Mouse (Mus musculus) brain, adult 2 months (tissue): ENCODE results near the gene Rps15.

Experiments
- DNase-seq: peaks from one replicate; pipeline ENCODE4 v3.0.0; 2011; ENCODE audit warnings: low read depth, low spot score

Rps15 gene

DNA sequence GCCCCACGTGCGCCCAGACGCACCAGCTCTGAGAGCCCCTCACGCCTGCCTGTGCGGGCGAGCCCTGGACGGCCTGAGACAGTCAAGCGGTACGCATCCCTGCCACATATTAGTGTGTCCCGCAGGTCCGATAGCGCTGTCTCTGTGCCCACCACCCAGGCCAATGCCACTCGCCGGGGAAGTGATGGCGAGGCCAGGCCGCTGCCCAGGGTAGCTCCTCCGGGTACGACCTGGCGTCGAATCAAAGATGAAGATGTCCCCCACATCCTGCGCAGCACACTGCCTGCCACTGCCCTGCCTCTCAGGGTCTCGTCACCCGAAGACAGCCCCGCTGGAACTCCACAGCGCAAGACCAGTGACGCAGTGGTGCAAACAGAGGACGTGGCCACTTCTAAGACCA, 23.1 kb downstream of the Rps15 start:
- DNase-seq, result no peak

DNA sequence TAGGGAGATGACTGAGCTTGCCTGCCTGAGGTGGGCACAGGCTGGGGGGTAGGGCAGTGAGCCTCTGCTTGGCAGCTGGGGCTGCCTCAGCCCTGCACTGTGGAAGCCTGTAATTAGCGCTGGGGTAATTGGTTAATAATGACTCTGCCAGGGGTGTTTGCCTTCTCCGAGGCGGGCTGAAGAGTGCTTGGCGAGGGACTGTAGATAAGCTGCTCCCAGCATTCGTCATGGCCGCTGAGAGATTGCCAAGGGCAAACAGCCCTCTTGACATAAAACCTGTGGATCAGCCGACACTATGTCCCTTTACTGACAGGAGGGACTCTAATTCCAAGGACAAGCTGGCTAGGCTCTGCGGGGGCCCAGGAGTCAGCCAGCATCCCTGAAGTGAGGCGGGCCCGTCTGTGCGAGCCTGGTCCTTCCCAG, 24.1 kb downstream of the Rps15 start:
- peak; percentile 78 for DNase-seq

DNA sequence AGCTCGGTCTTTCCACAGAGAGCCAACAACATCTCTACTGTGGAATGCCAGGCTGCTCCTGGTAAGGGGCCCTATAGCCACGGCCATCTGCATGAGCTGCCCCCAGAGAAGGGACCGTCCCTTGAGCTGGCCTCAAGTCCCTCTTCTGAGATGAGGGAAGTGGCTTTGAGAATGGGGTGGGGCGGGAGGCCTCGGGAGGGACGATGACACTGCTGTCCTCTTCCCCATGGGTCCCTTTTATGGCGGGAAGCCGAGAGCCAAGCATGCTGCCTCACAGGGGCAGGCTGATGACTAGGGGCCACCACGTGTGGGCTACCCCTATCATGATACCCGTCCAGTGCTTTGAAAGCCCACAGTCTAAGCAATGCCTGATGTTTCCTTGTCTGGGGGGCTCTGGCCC, 24.8 kb downstream of the Rps15 start:
- DNase-seq, result no peak

DNA sequence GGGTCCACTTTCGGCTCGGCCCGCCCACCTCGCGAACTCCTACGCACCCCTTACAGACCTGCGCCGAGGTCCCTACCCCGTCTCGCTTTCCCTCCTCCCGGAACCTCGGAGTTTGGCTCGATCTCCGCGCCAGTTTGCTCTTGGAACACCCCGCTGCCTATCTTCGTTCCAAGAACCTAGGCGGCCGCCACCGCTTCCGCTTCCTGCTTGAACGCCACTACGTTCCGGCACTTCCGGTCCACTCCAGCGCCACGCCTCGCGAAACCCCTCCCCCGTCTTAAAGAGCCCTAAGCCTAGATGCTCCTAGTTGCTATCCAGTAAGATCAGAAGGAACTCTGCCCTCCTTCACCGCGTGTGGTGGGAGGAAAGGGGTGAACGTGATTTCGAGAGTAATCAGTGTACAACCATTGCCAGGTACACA, 28.1 kb downstream of the Rps15 start, which contains the start of gene 2310011J03Rik:
2310011J03Rik (minus strand) TSS at position 198 of the 421 bp plus-strand sequence.
- peak; percentile 97 for DNase-seq

DNA sequence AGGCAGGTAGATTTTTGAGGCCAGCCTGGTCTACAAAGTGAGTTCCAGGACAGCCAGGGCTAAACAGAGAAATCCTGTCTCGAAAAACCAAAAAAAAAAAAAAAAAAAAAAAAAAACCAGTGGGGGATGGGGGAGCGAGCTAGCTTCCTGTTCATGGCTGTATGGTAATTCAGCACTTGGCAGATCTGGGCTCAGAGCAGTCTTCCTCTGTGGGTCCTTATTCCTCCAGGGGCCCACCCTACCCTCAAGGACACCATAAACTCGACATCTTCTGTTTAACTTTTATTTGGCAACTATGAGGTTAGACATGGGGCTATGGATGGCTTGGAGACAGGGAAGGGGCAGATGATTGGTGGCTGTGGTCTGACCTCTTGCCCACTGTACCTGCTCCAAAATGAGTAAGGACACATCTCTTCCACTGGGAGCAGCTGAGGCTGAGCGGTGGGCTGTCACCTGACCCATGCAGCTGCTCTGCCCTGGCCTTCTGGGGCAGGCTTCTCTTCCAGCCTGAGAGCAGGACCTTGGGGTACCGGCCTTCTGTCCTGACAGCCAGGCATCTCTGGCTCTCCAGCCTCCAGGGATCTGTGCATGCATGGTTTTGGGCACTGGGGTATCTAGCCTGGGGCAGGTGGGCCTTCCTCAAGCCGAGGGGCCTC, 28.9 kb downstream of the Rps15 start:
- no peak for DNase-seq

DNA sequence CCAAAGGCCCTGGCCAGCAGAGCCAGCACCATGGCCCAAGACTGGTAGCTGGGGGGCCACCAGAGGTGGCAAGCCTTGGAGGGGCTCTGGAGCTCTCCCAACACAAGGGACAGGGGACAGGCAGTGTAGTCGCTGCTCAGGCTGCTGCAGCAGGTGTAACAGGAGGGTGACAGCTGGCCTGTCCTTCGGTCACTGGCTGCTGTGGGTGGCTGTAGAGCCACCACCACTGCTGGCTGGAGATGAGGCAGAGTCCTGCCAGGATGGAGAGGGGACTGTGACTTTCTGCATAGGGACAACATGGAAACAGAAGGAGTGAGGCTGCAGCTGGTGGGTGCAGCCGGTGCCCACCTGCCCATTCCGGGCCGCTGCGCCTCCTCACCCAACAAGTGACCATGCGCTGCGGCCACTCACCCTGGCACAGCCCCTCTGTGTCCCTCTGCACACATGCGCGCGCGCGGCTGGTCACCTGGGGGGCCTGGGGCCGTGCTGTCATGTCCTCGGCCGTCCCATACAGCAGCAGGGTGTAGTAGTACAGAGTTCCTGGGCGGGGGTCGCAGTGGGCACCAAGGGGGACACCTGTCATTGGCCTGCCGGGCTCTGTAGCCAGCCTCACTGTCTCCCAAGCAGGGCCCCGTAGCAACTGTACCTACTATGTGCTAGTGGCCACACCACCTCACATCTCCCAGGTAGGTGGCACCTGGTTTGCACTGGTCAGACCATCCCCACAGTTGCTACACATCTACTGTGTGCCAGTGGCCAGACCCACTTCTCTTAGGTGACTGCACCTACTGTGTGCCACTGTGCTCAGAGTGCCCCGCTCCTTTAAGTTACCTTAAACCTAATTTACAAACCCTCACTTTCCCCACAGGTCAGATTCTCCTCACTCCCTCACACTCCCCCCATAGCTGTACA, 29.7 kb downstream of the Rps15 start:
- DNase-seq, result no peak

DNA sequence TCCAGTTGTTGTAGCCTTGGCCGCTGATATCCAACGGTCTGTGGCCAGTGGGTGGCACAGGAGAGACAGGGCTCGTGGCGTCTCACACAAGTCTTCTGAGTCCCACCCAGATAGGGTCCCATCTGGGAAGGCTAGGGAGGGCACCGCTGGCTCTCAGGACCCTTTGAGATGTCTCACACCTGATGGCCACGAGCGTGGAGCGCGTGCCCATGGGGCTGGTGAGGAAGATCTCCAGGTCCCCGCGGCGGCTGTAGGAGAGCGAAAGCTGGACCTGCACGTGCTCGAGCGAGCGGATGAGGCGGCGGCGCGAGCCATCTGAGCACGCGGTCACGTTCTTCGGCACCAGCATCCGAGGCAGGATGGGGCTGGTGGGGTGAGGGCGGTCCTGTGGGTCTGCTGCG, 30.6 kb downstream of the Rps15 start:
- peak; percentile 40 for DNase-seq

DNA sequence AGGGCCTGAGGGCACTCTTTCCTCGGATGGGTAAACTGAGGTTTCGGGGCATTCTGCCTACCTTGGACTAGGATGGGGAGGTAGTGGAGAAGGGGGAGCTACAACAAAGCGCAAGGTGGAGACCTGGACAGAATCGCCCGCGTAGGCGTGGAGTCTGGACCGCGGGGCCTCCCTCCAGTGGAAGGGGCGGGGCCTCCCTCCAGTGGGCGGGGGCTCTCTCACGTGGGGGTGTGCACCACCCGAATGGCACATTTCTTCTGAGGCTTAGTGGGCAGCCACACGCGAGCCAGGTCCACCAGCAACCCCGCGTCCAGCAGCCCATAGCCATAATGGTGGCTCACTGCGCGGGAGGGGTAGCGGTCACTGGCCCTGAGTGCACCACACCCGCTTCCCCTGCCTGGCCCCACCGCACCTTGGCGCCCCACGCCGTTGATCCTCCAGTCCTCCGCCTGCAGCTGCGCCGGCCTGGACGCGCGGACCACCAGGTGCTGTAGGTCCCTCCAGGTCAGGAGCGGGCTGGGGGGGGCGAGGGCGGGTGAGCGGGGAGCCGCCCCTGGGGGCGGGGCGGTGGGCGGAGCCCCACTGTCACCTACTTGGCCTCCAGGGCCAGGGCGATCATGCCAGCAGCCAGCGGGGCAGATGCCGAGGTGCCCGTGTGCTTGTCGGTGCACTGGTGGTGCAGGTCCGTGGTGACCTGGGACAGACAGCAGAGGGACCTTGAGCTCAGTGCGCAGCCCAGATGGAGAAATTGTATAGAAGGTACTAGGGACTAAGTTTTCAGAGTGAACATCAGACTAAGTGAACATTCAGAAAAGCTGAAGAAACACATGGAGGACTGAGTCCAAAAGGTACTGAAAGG, 31.2 kb downstream of the Rps15 start:
- DNase-seq, result peak; percentile 74

DNA sequence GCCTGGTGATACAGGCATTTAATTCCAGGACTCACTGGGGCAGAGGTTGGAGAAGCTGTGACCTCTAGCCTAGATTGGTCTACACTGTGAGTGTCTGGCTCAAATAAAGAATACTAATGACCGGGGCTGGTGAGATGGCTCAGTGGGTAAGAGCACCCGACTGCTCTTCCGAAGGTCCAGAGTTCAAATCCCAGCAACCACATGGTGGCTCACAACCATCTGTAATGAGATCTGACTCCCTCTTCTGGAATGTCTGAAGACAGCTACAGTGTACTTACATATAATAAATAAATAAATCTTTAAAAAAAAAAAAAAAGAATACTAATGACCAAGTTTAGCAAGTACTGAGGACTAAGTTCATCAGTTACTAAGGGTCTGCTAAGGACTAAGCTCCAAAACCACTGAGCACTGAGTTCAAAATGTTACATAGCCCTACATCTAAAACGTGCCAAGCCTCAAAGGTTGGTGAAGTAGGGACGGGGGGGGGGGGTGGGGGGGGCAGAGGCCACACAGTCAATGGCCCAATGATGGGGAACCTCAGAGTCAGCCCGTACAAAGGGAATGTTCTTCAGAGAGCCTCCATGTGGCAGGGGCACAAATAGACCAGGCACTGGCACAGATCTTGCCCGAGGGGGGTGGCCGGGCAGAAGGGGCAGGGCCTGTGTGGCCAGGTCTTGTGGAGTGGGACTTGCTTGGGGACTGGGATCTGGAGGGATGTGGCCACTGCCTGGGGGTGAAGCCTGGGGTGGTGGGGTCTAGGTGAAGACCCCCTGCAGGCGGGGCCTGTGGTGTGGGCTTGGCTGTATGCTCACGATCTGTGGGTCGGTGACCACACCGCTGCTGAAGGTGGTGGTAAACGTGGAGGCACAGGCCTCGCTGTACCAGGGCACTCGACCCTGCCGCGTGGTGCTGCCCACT, 32.1 kb downstream of the Rps15 start:
- no peak for DNase-seq

DNA sequence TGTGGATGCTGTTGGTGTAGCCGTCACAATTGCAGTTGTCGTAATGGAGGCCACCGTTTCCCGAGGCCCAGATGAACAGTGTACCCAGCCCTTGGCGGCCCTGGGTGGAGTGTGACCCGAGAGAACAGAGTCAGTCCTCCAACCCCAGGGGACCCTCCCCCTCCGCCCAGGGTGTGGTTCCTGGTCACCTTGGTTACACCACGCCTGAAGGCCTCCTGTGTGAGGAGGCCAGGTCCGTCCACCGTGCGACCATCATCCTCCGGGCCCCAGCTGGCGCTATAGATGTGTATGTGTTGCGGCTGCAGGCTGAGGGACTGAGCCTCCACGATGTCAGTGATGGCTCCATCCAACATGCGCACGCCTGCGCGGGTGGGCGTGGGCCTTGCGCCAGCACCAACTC, 32.8 kb downstream of the Rps15 start:
- no peak for DNase-seq

DNA sequence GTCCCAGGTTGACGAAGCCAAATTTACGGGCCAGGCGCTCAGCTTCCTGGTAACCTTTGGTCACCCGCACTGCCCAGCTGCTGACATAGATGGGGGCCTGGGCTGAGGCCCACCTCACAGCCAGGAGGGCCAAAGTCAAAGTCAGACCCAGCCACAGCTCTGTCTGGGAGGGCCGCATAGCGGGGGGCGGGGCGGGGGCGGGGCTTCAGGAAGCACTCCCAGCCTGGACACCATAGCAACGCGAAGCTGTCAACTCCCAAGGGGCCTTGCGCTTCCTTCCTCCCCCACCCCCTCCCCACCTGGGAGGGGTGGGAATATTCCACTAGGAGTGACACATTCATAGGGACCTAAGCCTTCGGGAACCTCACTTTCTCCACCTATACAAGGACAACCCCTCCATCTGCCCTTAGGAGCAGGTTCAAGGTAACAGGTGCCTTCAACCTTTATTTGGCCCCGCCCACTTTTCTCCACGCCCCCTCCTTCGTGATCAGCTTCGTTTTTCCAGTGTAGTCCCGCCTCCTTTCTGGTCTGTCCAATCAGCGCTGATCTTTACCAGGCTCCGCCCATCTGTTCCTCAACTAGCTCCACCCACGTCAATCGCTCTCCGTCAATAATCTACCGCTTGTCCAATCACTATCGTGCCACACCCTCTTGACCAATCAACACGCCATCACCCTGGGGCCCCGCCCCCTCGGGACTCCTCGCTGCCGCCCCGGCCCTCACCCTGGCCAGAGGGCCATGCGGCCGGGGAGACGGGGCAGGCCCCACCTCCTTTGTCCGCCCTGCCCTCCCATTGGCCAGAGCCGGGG, 37.2 kb downstream of the Rps15 start, which contains the start of the genes Pcsk4 and Reep6:
Pcsk4 (minus strand) TSS at position 226 of the 809 bp plus-strand sequence.
Reep6 (plus strand) TSS at position 681 of the 809 bp plus-strand sequence.
- DNase-seq, result peak; percentile 98

DNA sequence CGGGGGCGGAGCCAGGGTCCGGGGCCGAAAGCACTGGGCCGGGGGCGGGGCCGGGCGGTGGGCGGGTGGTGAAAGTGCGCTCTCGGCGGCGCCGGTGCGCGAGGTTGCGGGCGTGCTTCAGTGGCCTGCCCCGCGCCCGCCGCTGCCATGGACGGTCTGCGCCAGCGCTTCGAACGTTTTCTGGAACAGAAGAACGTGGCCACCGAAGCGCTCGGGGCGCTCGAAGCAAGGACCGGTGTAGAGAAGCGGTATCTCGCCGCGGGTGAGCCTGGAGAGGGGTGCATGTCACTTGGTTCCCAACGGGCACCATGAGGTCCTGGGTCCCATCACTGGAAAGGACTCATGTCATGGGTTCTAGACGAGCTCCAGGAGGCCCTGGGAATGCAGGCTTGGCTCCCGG, 37.8 kb downstream of the Rps15 start:
- no peak for DNase-seq

DNA sequence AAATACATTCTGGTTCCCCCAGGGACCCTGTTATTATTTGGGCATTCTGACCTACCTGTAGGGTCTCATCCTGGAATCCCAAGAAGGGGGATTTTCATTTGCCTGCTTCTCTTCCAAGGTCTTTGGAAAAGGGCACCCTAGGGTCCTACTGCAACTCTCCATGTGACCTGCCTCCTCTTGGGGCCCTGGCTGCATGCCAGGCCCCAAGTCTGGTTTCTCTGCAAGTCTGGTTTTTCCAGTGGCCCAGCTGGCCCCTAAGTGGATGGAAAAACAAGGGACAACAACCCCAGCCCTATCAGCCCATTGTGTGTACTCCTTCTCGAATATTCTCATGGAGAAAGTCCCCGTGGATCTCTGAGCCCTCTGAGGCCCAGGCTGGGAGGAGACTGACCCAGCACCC, 38.6 kb downstream of the Rps15 start:
- DNase-seq, result no peak

DNA sequence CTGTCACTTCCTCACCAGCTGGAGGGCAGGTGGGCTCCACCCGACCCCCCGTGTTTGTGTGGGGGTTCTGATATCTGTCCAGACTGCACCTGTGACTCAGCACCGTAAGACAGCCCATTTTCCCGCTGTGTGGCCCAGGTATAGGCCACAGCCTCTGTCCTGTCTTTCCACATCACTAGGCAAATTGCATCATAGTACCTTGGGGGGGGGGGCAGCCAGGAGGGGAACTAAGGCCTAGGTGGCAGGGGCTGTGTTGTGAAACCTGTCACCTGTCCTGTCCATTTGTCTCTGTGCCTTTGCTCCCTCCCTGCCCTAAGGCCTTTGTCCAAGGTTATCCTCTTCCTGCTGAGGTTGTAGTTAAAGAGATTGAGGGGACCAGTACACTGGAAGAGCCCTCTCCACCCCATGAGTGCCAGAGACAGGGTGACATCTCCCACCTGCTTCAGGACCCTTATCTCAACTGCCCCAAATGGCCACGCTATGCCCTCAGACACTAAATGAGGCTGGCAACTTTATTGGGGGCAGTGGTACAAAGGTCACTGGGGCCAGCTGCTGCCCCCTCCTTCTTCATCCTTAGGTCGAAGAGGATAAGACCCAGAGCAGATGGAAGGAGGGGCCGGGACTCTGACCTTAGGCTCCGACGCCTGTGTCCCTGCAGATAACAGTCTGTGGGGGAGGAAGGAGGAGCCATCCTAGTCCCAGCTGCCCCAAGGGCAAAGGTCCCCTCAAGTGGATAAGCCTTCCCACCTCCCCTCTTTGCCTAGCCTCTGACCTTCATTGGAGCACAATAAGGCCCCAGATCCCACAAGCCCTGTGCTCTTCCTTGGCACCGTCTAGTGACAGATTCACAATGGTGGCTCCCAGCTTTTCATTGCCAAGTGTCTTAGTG, 39.6 kb downstream of the Rps15 start:
- peak; percentile 83 for DNase-seq

DNA sequence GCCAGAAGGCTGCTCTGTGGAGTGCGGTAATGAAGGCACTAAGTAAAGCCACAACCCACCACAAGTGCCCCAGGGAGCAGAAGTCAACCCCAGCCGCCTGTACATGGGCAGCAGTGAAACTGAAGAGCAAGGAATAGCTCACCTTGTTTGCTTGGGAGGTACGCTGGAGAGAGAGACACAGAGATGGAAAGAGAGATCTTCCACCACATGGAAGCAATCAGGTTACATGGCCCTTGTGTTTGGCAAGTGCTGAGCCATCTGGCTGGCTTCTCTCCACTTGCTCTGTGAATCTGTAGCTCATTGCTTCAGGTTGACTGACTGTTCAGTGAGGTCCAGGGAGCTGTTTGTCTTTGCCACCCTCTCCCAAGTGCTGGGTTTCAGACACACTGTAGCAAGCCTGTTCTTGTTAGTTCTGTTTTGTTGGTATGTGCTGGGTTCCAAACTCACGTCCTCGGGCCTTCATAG, 40.3 kb downstream of the Rps15 start:
- peak; percentile 93 for DNase-seq

DNA sequence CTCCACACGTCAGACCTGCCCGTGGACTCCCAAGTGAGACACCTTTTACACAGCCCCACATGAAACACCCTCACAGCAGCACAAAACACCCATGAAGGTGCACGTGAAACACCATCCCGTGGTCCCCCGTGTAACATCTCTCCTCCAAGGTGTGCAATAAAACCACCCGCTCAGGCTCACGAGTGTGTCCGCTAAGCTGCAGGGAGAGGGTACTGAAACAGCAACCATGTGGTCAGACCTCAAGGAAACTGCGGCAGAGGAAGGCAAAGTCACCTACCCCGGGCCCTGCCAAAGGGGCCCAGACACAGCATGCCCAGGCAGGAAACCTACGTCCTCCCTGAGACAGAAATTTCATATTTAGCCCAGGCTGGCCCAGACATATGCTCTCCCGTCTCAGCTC, 44.0 kb downstream of the Rps15 start:
- no peak for DNase-seq

DNA sequence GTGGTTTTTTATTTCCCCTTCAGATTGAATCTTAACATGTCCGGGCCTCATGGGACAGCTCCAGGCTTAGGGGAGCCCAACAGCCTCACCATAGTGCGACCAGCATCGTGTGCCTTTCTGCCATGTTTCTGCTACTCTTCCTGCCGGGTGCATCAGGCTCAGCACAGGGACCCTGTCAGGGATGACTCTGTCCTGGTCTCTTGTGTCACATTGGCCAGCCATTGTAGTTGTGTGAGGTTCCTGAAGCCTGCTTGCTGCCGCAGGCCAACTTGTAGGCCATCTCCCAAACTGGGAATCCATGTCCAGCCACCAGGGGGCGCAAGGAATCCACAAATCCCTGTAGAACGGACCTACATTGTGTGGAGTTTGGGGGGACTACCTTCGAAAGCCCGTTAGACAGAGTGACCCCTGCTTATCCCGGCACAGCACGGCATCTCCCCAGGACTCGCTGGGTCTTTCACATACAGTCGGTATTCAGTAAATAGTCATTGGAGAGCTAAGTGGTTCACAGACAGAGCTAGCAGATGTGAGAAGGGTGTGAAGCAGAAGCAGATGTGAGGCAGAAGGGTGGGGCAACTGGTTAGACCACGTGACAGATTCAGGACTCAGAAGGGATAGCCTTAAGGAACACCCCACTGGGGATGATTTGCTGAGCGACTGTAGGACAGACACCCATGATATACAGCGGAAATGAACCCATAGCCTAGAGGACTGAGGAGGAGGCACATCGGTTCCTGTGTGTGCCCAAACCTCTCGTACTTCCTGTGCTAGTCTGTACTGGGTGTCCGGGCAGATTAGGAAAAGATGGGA, 47.9 kb downstream of the Rps15 start:
- peak; percentile 94 for DNase-seq

DNA sequence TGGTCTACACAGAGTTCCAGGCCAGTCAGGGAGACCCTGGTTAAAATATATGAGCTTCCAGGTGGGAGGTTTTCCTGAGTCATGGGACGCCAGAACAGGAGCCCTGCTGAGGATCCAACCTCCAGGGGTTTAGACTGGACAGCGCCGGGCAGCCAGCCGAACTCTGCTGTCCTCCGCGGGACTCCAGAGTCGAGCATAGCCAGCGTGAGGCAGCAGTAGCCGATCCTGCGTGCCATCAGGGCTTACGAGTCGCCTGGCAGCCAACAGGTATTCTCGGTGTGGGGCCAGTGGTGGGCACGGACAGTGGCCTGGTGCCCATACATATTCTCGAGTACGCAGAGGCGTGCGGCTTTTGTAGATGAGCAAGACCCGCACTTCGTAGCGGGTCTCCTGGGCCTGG, 48.8 kb downstream of the Rps15 start:
- DNase-seq, result no peak
